Comparison of ENCODE assay signal across 11 mouse cellular contexts in the genomic region with DNA sequence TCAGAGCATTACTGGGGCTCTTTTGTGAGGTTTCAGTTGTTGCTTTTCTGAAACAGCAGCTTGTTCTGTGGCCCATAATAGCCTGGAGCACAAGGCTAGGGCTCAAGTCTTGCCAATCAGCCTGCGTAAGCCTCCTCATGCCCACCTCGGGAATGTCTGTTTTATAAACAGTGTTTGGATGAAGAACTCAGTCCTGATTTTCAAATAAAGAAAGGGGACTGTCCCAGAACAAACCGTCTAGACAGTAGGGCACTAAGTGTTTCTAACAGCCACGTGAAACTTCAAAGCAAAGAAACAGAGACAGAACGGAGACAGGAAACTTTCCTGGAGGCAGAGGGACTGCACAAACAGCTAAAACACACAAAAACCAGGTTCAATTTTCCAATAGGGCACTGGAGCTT. TPM values are rescaled to one million over a fixed set of nuclear protein-coding genes. Genes with fewer than 3 reads are reported as not detected.
DNase-seq lines count a peak whose midpoint lies in the region; ATAC-seq and TF ChIP-seq lines count a peak whose summit lies in the region.
"Had no signal": no experiment of that assay in that cellular context is flagged by ENCODE, and none has a peak within 500 bp of the region (broad histone marks: within the 10 kb centered on the region; RNA-seq: fewer than 3 reads in every experiment).

No protein-coding gene starts in this region.

- H3K79me2 ChIP-seq in liver, adult 2 months (ENCODE audit: control insufficient read depth, insufficient read depth, low read length) = peaks cover 16% of the 10 kb centered on the region; the same call in 1 of the 2 replicates

- no peak overlapping the region for H3K4me2 ChIP-seq in forebrain, embryonic 13.5 days
- H3K4me2 ChIP-seq in midbrain, embryonic 14.5 days (ENCODE audit: low read length) = no peak overlapping the region
- H3K4me2 ChIP-seq: neural tube, embryonic 15.5 days had no signal

- no peaks in the 10 kb centered on the region for H3K27me3 ChIP-seq in forebrain, embryonic 13.5 days
- H3K27me3 ChIP-seq in forebrain, embryonic 10.5 days (ENCODE audit: poor library complexity, severe bottlenecking) = no peaks in the 10 kb centered on the region
- H3K27me3 ChIP-seq in liver, adult 2 months (ENCODE audit: control insufficient read depth, insufficient read depth, low read length) = no peaks in the 10 kb centered on the region
- H3K27me3 ChIP-seq in embryonic facial prominence, embryonic 10.5 days (replicated peaks; ENCODE audit: low read depth, poor library complexity, severe bottlenecking) = no peaks in the 10 kb centered on the region
- H3K27me3 ChIP-seq in midbrain, embryonic 14.5 days (ENCODE audit: control insufficient read depth, insufficient read depth, low read length) = no peaks in the 10 kb centered on the region
- H3K27me3 ChIP-seq: neural tube, embryonic 15.5 days had no signal

- TF ChIP-seq CTCF in liver, adult 2 months (IDR thresholded peaks at IDR 0.05; ENCODE audit: low read depth, low read length) = no peak

- H3K9ac ChIP-seq in forebrain, embryonic 13.5 days = no peak overlapping the region
- no peak overlapping the region for H3K9ac ChIP-seq in liver, adult 2 months (ENCODE audit: low read depth, low read length)
- no peak overlapping the region for H3K9ac ChIP-seq in midbrain, embryonic 14.5 days (replicated peaks; ENCODE audit: low read length)
- H3K9ac ChIP-seq: neural tube, embryonic 15.5 days had no signal

- peaks cover 18% of the 10 kb centered on the region for H3K4me1 ChIP-seq in forebrain, embryonic 13.5 days
- peaks cover 14% of the 10 kb centered on the region for H3K4me1 ChIP-seq in forebrain, embryonic 10.5 days
- H3K4me1 ChIP-seq in liver, adult 2 months (ENCODE audit: control insufficient read depth, insufficient read depth, low read length) = peaks cover 4% of the 10 kb centered on the region; the same call in 1 of the 2 replicates
- H3K4me1 ChIP-seq in embryonic facial prominence, embryonic 10.5 days = peaks cover 17% of the 10 kb centered on the region
- H3K4me1 ChIP-seq in midbrain, embryonic 14.5 days (ENCODE audit: control insufficient read depth, insufficient read depth, low read length) = peaks cover 7% of the 10 kb centered on the region; the same call in 1 of the 2 replicates

- no peak for ATAC-seq in forebrain, embryonic 13.5 days
- no peak for ATAC-seq in midbrain, embryonic 14.5 days (ENCODE audit: low FRiP score, low TSS enrichment)

- H3K27ac ChIP-seq in forebrain, embryonic 13.5 days = peak overlapping the region; percentile 22; the same call in 1 of the 2 replicates
- no peak overlapping the region for H3K27ac ChIP-seq in forebrain, embryonic 10.5 days
- H3K27ac ChIP-seq in liver, adult 2 months (replicated peaks; ENCODE audit: insufficient read depth, low read depth, low read length) = no peak overlapping the region
- H3K27ac ChIP-seq in embryonic facial prominence, embryonic 10.5 days (replicated peaks) = peak overlapping the region; percentile 35; the same call in 1 of the 2 replicates
- no peak overlapping the region for H3K27ac ChIP-seq in midbrain, embryonic 14.5 days (replicated peaks; ENCODE audit: low read depth, low read length)
- H3K27ac ChIP-seq: neural tube, embryonic 15.5 days had no signal

- no peak for TF ChIP-seq POLR2A in liver, adult 2 months (IDR thresholded peaks at IDR 0.05; ENCODE audit: extremely low read depth, insufficient read depth, low read length)

- H3K4me3 ChIP-seq in forebrain, embryonic 13.5 days = no peak overlapping the region
- no peak overlapping the region for H3K4me3 ChIP-seq in forebrain, embryonic 10.5 days
- no peak overlapping the region for H3K4me3 ChIP-seq in liver, adult 2 months (ENCODE audit: insufficient read depth, low read depth, low read length)
- no peak overlapping the region for H3K4me3 ChIP-seq in embryonic facial prominence, embryonic 10.5 days
- H3K4me3 ChIP-seq in midbrain, embryonic 14.5 days (replicated peaks; ENCODE audit: low read depth, low read length) = no peak overlapping the region
- H3K4me3 ChIP-seq: neural tube, embryonic 15.5 days had no signal

- DNase-seq in forebrain, embryonic 10.5 days (ENCODE audit: extremely low spot score, low spot score) = no peak
- DNase-seq in liver, adult 2 months (ENCODE audit: extremely low read depth, low read depth, low spot score) = peak; percentile 7
- DNase-seq in liver = no peak
- DNase-seq in embryonic facial prominence, embryonic 10.5 days (ENCODE audit: low spot score) = no peak
- DNase-seq in midbrain, embryonic 14.5 days = peak; percentile 25
- DNase-seq in kidney, postnatal 36 days = no peak
- no peak for DNase-seq in T-cell, adult 2 months (ENCODE audit: low spot score)
- DNase-seq: gastrocnemius, postnatal 25 days; lung, postnatal 14 days had no signal

- peaks cover 9% of the 10 kb centered on the region; the same call in 1 of the 2 replicates for H3K36me3 ChIP-seq in forebrain, embryonic 13.5 days (ENCODE audit: poor library complexity, severe bottlenecking)
- H3K36me3 ChIP-seq in forebrain, embryonic 10.5 days (replicated peaks) = peaks cover 8% of the 10 kb centered on the region
- H3K36me3 ChIP-seq in liver, adult 2 months (ENCODE audit: control insufficient read depth, insufficient read depth, low read length) = no peaks in the 10 kb centered on the region
- peaks cover 12% of the 10 kb centered on the region for H3K36me3 ChIP-seq in embryonic facial prominence, embryonic 10.5 days (replicated peaks)
- H3K36me3 ChIP-seq in midbrain, embryonic 14.5 days (ENCODE audit: control insufficient read depth, insufficient read depth, low read length) = peaks cover 9% of the 10 kb centered on the region

- no peaks in the 10 kb centered on the region for H3K9me3 ChIP-seq in forebrain, embryonic 13.5 days (replicated peaks)
- H3K9me3 ChIP-seq in forebrain, embryonic 10.5 days = no peaks in the 10 kb centered on the region
- H3K9me3 ChIP-seq in embryonic facial prominence, embryonic 10.5 days = no peaks in the 10 kb centered on the region
- H3K9me3 ChIP-seq in midbrain, embryonic 14.5 days (ENCODE audit: control insufficient read depth, low read length) = no peaks in the 10 kb centered on the region
- H3K9me3 ChIP-seq: neural tube, embryonic 15.5 days had no signal

- 39% methylated on average over 5 of the region's 5 CpGs for WGBS in forebrain, embryonic 13.5 days
- WGBS in forebrain, embryonic 10.5 days = 73% methylated on average over 5 of the region's 5 CpGs
- WGBS in liver, adult 2 months = 18% methylated on average over 5 of the region's 5 CpGs
- 37% methylated on average over 5 of the region's 5 CpGs for WGBS in embryonic facial prominence, embryonic 10.5 days
- 58% methylated on average over 5 of the region's 5 CpGs for WGBS in midbrain, embryonic 14.5 days

RNA-seq across cellular contexts. Expression of gene Ralbp1, which starts 14.0 kb away (rescaled TPM):
- 56.9 and 58.4 TPM in 2 replicates for polyA plus RNA-seq in forebrain, embryonic 13.5 days (2015; fragmentation: Nextera tagmentation; extraction: Ambion mirVana)
- polyA plus RNA-seq in forebrain, embryonic 10.5 days (2016; fragmentation: Nextera tagmentation; extraction: Ambion mirVana) = 48.6 and 50.0 TPM in 2 replicates
- total RNA-seq in liver, adult 2 months (2014; rRNA removed) = 14.3 and 14.5 TPM in 2 replicates
- polyA plus RNA-seq in liver, adult 2 months (2012; rRNA removed) = 10.2 and 10.3 TPM in 2 replicates
- 58.5 and 61.3 TPM in 2 replicates for polyA plus RNA-seq in embryonic facial prominence, embryonic 10.5 days (2016; fragmentation: Nextera tagmentation; extraction: Ambion mirVana)
- polyA plus RNA-seq in midbrain, embryonic 14.5 days (2014; fragmentation: Nextera tagmentation; extraction: Ambion mirVana) = 38.5 and 54.0 TPM in 2 replicates

Comparison
In these comparisons a context has a peak if more than half of its experiments do, and no peak if none do; other contexts are left out.
1. H3K27ac ChIP-seq: peak in forebrain, embryonic 13.5 days (single experiment) and embryonic facial prominence, embryonic 10.5 days (single experiment); none in forebrain, embryonic 10.5 days (single experiment), liver, adult 2 months (single experiment) and midbrain, embryonic 14.5 days (single experiment).
2. DNase-seq: peak in liver, adult 2 months (single experiment) and midbrain, embryonic 14.5 days (single experiment); none in forebrain, embryonic 10.5 days (single experiment), liver (single experiment), embryonic facial prominence, embryonic 10.5 days (single experiment), kidney, postnatal 36 days (0 of 2) and T-cell, adult 2 months (single experiment).